Mouse (Mus musculus) cerebellum, adult 2 months (tissue): ENCODE results near the gene Gpatch3.

Experiments
- CTCF ChIP-seq: fragments of 200-500 bp; IDR thresholded peaks from 2 replicates; pipeline ENCODE4 v1.5.1; 2011; ENCODE audit warnings: low read depth, mild to moderate bottlenecking, control low read depth, low read length, moderate library complexity, borderline replicate concordance; ENCODE audit not compliant: insufficient read depth
- POLR2A ChIP-seq: fragments of 200-500 bp; IDR thresholded peaks from 2 replicates; pipeline ENCODE4 v1.6.1; 2011; ENCODE audit warnings: low read length, control low read depth, borderline replicate concordance; ENCODE audit not compliant: insufficient read depth

- TF ChIP-seq POLR2A (no peak), CTCF (no peak)
These were observed 25.8 kb downstream of the Gpatch3 start for GRCm38 (mm10) chr4:133600306-133600705.
